Mouse (Mus musculus) kidney, embryonic 16.5 days (tissue): Measurements from ENCODE around the gene Nps. TPM values are rescaled to one million over a fixed set of nuclear protein-coding genes. Genes with fewer than 3 reads are reported as not detected.

Experiments
- ATAC-seq: fragments of 200-750 bp; cut with Nextera tagmentation; 2 replicates; pipeline ENCODE4 v1.8.0; 2017; ENCODE audit warnings: moderate TSS enrichment; ENCODE audit not compliant: low FRiP score, low TSS enrichment
- H3K27ac ChIP-seq: fragments of 300-500 bp; sonication (generic); 2 replicates; pipeline ENCODE4 v1.5.1; 2014; ENCODE audit warnings: low read length
- H3K27me3 ChIP-seq: fragments of 300-500 bp; sonication (generic); 2 replicates; pipeline ENCODE4 v1.6.1; 2014; ENCODE audit warnings: low read length, control low read depth, mixed read lengths; ENCODE audit not compliant: insufficient read depth
- H3K36me3 ChIP-seq: fragments of 300-500 bp; sonication (generic); 2 replicates; pipeline ENCODE4 v1.6.1; 2014; ENCODE audit warnings: low read length, control low read depth, mixed read lengths; ENCODE audit not compliant: insufficient read depth
- H3K4me1 ChIP-seq: fragments of 300-500 bp; sonication (generic); 2 replicates; pipeline ENCODE4 v1.6.1; 2014; ENCODE audit warnings: low read length, control low read depth, mixed read lengths; ENCODE audit not compliant: insufficient read depth
- H3K4me2 ChIP-seq: fragments of 300-500 bp; sonication (generic); replicated peaks from 2 replicates; pipeline ENCODE4 v1.6.1; 2014; ENCODE audit warnings: low read depth, low read length
- H3K4me3 ChIP-seq: fragments of 300-500 bp; sonication (generic); 2 replicates; pipeline ENCODE4 v1.5.1; 2014; ENCODE audit warnings: mild to moderate bottlenecking, low read length
- H3K9ac ChIP-seq: fragments of 300-500 bp; sonication (generic); replicated peaks from 2 replicates; pipeline ENCODE4 v1.6.1; 2014; ENCODE audit warnings: low read length
- H3K9me3 ChIP-seq: fragments of 300-500 bp; sonication (generic); 2 replicates; pipeline ENCODE4 v1.6.1; 2016; ENCODE audit warnings: low read length, control low read depth
- WGBS: fragments of 180-500 bp; shearing (Covaris S2); extraction: QIAGEN DNeasy Blood & Tissue Kit; methylation state at CpG from one replicate; pipeline ENCODE4 v1.1.7; 2014; 5-methylcytosine and 5-hydroxymethylcytosine counted together
- polyA plus RNA-seq: library from polyadenylated mRNA; unstranded; fragments of >200 nt; fragmentation: Nextera tagmentation; extraction: Ambion mirVana; gene quantifications from 2 replicates; pipeline ENCODE4 v1.2.1, GENCODE M21; 2015

Gene Nps
- polyA plus RNA-seq, 1 experiment from 2014 or later = not detected

DNA sequence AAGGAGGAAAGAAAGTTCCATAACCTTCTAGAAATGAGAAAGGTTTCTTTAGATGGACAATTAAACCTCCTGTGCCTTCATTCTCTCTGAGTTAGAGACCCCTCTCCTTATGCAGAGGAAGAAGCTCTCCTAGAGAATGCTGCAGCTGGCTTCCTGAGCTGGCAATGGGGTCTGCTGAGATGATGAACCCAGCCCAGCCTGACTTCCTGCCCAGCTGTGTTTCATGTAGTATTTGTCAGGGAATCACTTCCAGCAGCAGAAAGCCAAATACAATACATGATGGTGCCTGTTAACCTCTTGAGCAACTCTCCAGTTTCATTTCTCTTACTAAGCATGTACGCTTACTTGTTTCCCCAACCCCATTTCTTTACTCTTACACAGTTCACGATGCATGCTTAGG, 17.9 kb upstream of the Nps start:
- Histone ChIP-seq H3K9ac (no peak overlapping the region), H3K27me3 (no peaks in the 10 kb centered on the region), H3K27ac (peak overlapping the region; percentile 3; the same call in 1 of the 2 replicates), H3K4me2 (no peak overlapping the region), H3K4me1 (peaks cover 9% of the 10 kb centered on the region; the same call in 1 of the 2 replicates), H3K36me3 (no peaks in the 10 kb centered on the region), H3K4me3 (no peak overlapping the region), H3K9me3 (no peaks in the 10 kb centered on the region)
- no peak for ATAC-seq
- 85% methylated on average over 2 of the region's 2 CpGs for WGBS

DNA sequence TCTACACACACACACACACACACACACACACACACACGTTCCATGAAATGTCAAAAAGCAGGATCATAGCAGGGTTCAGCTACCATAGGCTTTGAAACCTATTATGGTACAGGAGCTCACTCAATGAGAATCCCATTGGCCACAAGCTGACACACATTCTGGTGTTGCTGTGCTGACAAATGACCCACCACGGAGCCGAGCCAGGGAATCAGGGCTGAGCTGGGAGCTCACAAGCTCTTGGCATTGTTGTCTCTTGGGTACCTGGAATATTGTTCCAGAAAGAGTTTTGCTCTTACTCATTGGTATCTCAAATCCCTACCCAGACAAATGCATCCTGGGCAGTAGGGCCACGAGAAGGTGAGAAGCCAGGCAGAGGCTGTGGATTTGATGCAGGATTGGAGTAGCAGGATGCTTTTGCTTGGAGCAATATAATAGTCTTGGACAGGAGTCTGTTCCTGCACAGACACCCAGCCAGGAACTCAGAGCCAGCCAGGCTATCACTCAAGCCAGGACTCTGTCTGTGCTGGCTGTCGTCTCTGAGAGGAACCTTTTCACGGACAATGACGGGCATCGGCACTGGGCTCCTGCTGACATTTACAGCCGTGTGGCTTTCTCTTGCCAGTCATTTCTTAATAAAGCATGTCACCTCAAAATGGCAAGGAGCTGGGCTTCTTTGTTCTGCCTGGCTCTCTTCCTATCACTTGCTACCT, 14.2 kb upstream of the Nps start:
- Histone ChIP-seq H3K4me1 (no peaks in the 10 kb centered on the region), H3K36me3 (no peaks in the 10 kb centered on the region), H3K9ac (no peak overlapping the region), H3K4me3 (no peak overlapping the region), H3K27ac (no peak overlapping the region), H3K9me3 (no peaks in the 10 kb centered on the region), H3K27me3 (no peaks in the 10 kb centered on the region), H3K4me2 (no peak overlapping the region)
- ATAC-seq = no peak
- 83% methylated on average over 9 of the region's 9 CpGs for WGBS

DNA sequence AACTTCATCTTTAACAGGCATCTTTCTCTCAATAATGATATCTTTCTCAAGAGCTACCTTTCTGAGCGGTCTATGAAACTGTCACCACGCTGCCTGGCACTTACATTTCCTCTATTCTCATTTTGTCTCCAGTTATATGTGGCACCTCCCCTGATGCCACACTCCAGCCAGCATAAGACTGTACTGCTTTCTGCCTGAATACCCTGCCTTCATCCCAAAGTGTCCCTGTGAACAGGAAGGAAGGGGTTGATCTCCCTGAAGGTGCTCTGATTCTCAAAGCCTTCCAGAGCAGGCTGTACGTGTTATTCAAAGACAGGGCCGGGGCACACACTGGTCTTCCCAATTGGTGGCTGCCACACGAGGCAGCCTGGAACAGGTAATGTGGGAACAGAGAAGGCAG, 12.1 kb upstream of the Nps start:
- no peak overlapping the region for H3K27ac ChIP-seq
- H3K4me2 ChIP-seq = no peak overlapping the region
- WGBS = 81% methylated on average over 5 of the region's 5 CpGs
- no peak for ATAC-seq
- no peaks in the 10 kb centered on the region for H3K4me1 ChIP-seq
- H3K9me3 ChIP-seq = no peaks in the 10 kb centered on the region
- no peaks in the 10 kb centered on the region for H3K27me3 ChIP-seq
- H3K4me3 ChIP-seq = no peak overlapping the region
- no peaks in the 10 kb centered on the region for H3K36me3 ChIP-seq
- H3K9ac ChIP-seq = no peak overlapping the region

DNA sequence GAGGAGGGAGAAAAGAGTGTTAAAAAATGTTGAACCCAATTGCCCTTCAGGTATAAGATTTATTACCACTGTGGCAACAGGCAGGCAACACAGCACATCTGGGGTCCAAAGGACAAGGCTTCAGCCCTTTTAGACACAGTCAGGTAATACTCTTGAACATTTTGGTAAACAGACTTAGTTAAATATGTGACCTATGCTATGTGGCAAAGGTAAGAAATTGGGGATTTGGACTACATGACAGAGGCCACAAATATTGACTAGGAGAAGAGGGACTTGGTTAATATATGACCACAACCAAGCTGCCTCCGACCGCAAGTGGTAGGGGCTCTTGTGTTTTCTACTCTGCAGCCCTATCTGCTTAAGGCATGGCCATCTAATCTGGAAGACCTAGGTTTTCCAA, 5.3 kb upstream of the Nps start:
- Histone ChIP-seq H3K27me3 (no peaks in the 10 kb centered on the region), H3K27ac (no peak overlapping the region), H3K36me3 (no peaks in the 10 kb centered on the region), H3K4me2 (no peak overlapping the region), H3K9ac (no peak overlapping the region), H3K4me1 (no peaks in the 10 kb centered on the region), H3K9me3 (peaks cover 5% of the 10 kb centered on the region), H3K4me3 (no peak overlapping the region)
- 71% methylated on average over 2 of the region's 2 CpGs for WGBS
- ATAC-seq = no peak

DNA sequence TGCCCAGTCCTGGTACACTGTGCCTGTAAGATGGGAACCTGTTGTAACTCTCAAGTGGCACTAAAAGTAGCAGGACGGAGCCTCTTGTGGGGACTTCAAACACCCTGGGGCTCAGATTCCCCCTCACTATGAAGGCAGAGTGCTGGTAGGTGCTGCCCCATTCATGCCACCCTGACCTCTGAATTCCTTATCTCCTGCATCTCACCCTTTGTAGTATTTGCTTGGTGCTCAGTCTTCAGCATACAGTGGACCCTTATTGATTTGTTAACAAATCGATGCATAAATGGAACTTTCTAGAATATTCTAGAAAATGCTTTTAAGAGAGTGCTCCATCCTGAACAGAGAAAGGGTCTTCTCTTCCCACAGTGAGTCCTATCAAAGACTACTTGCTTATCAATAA, 4.1 kb upstream of the Nps start:
- Histone ChIP-seq H3K9ac (no peak overlapping the region), H3K9me3 (peaks cover 5% of the 10 kb centered on the region), H3K36me3 (no peaks in the 10 kb centered on the region), H3K4me2 (no peak overlapping the region), H3K27ac (no peak overlapping the region), H3K27me3 (no peaks in the 10 kb centered on the region), H3K4me1 (no peaks in the 10 kb centered on the region), H3K4me3 (no peak overlapping the region)
- WGBS = 85% methylated on average over 2 of the region's 2 CpGs
- ATAC-seq = no peak

DNA sequence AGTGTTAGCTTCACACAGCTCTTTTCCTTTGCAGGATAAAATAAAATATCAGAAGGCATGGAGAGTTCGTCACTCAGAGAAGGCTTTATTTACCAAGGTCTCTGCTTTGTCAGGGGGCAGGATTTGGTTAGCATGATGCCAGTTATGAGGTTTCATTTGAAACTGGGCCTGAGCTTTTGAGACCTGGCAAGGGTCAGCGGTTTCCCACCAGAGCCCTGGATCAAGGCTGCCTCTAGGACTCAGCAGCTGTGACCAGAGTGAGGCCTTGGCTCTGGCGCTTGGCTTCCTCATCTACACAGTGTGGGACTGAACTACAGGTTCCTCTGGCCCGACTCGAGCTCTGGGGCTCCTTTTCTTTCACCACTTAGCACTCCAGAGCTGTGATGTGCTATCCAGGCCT, 12.5 kb downstream of the Nps start:
- Histone ChIP-seq H3K9me3 (no peaks in the 10 kb centered on the region), H3K9ac (no peak overlapping the region), H3K27ac (no peak overlapping the region), H3K36me3 (no peaks in the 10 kb centered on the region), H3K4me2 (no peak overlapping the region), H3K4me3 (no peak overlapping the region), H3K27me3 (no peaks in the 10 kb centered on the region), H3K4me1 (no peaks in the 10 kb centered on the region)
- ATAC-seq = no peak
- 81% methylated on average over 5 of the region's 5 CpGs for WGBS

DNA sequence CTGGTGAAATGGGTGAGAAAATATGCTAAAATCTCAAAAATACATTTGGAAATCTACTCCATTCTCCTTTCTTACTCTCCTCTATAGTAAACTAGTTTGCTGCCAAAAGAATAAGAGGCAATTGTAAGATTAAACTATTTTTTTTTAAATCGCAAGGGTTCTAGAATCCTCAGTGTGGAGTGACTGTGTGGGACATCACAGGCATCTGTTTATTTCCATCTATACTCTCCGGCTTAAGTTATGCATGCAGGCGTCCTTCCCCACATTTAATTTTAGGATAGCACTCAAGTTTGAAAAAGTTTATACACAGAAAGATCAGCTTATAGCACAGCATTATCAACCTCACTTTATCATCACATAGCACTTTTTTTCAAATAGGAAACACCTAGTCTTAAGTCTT, 24.7 kb downstream of the Nps start:
- Histone ChIP-seq H3K4me3 (no peak overlapping the region), H3K9ac (no peak overlapping the region), H3K4me1 (no peaks in the 10 kb centered on the region), H3K27ac (no peak overlapping the region), H3K4me2 (no peak overlapping the region), H3K36me3 (no peaks in the 10 kb centered on the region), H3K9me3 (0 out of 2 replicates have a peak, but pooled peaks cover 3% of the 10 kb centered on the region), H3K27me3 (no peaks in the 10 kb centered on the region)
- ATAC-seq = no peak
- 88% methylated on average over 3 of the region's 3 CpGs for WGBS

DNA sequence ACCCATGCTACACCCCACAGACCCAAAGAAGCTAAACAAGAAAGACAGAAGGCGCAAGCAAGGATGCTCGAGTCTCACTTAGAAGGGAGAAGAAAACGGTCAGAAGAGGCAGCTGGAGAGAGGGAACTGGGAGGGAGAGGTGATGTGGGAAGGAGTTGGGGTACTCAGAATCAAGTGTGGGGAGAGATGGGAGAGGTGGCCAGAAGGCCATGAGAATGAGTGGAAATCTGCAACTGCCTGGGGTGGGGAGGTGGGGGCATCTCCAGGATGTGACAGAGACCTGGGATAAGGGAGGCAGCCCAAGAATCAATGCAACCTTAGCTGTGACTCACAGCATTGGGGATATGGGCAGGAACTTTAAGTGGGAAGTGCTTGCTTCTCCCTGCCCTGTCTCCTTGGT, 31.5 kb downstream of the Nps start:
- Histone ChIP-seq H3K4me3 (no peak overlapping the region), H3K4me1 (no peaks in the 10 kb centered on the region), H3K9ac (no peak overlapping the region), H3K27ac (no peak overlapping the region), H3K36me3 (no peaks in the 10 kb centered on the region), H3K27me3 (no peaks in the 10 kb centered on the region), H3K9me3 (0 out of 2 replicates have a peak, but pooled peaks cover 3% of the 10 kb centered on the region), H3K4me2 (no peak overlapping the region)
- WGBS = 97% methylated on average over 3 of the region's 3 CpGs
- no peak for ATAC-seq

DNA sequence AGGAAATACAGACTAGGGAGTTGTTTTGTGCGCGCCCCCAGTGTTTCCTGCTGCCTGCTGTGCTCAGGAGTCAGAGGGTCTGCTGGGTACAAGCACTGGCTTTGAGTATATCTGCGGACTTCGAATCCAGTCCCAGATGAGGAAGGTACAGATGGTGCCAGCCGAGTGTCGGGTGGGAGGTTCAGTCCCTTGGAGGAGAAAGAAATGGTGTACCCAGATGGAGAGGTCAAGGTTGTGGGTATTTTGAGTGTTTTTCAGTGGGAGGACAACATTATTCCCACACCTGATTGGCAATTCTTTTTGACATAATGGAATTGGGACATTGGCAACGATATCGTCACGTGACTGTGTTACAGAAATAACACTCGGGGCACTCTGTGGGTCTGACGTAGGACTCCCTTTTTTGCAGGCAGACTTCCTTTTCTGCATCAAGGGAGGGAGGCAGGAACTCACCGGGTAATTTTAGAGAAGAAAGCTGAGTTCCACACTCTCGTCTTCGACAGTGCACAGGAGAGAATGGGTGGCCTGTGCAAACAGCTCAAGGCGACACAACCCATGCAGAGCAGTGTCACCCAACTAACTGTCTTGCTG, 33.2 kb downstream of the Nps start:
- Histone ChIP-seq H3K4me3 (no peak overlapping the region), H3K27ac (no peak overlapping the region), H3K4me2 (no peak overlapping the region), H3K4me1 (no peaks in the 10 kb centered on the region), H3K36me3 (no peaks in the 10 kb centered on the region), H3K9me3 (no peaks in the 10 kb centered on the region), H3K27me3 (no peaks in the 10 kb centered on the region), H3K9ac (no peak overlapping the region)
- WGBS = 75% methylated on average over 15 of the region's 15 CpGs
- ATAC-seq = no peak

DNA sequence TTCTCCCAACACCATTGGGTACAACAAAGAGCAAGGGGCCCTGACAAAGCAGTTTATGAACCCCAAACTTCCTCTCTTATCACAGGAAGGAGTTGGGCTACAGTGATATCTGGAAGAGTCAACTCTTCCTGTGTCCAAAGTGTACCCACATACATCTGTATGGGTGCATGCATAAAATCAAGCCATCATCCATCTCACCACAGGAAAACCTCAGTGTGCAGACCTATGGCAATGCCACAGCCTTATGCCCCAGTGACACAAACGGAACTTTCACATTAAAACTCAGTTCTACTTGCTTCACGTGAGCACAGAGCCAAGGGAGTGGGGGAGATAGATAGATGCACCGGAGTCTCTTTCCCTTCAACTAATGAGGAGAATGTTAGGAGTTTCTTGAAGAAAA, 36.0 kb downstream of the Nps start:
- no peaks in the 10 kb centered on the region for H3K4me1 ChIP-seq
- no peak overlapping the region for H3K27ac ChIP-seq
- no peaks in the 10 kb centered on the region for H3K27me3 ChIP-seq
- ATAC-seq = no peak
- H3K4me3 ChIP-seq = no peak overlapping the region
- H3K4me2 ChIP-seq = no peak overlapping the region
- WGBS = 96% methylated on average over 3 of the region's 3 CpGs
- H3K9ac ChIP-seq = no peak overlapping the region
- no peaks in the 10 kb centered on the region for H3K9me3 ChIP-seq
- no peaks in the 10 kb centered on the region for H3K36me3 ChIP-seq
